Mouse (Mus musculus) lung, postnatal 4 days (tissue): Measurements from ENCODE around the gene Matn1.
A peak's percentile ranks its signal among the peaks of the same experiment; 100 is the strongest.

ENCODE experiments used
- DNase-seq, 2 experiments: peaks; one replicate each; pipeline ENCODE4 v3.0.0; 2021

The Matn1 gene

DNA sequence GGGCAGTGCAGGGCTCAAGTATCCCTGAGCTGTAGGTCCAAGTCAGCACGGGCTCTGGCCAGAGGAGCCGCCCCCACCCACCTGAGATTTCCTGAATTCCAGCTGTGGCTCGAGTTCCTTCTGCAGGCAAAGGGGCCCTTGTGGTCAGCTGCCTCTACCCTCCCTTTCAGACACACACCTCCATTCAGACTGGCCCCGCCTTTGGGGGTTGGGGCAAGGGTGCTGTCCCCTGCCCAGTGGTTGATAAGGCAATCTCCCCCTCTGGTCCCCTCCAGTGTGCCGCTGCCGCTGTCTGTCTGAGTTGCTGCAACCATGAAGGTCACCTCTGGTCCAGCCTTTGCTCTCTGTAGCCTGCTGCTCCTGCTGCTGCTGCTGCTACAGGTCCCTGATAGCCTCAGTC is at the start of gene Matn1:
Gene Matn1, plus strand, starts transcription at position 274 of the 400 bp plus-strand sequence.
- no peak for DNase-seq

DNA sequence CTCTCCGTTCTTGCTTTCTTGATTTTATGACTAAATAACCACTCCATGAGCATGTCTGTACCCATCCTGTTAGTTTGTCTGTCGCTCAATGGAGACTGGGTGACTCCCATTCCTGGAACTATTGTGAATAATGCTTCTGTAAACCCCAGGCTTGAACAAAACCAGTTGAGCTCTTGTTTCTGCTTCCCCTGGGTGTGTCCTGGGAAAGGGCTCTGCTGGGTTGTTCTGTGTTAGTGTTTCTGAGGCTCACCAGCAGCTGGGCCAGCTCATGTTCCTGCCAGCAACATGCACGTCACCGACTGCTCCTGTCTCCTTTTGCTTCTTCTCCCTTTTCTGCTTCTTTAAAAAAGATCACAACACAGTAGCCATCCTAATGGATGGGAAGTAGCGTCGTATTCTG is 48.5 kb upstream of the Matn1 start:
- no peak for DNase-seq

DNA sequence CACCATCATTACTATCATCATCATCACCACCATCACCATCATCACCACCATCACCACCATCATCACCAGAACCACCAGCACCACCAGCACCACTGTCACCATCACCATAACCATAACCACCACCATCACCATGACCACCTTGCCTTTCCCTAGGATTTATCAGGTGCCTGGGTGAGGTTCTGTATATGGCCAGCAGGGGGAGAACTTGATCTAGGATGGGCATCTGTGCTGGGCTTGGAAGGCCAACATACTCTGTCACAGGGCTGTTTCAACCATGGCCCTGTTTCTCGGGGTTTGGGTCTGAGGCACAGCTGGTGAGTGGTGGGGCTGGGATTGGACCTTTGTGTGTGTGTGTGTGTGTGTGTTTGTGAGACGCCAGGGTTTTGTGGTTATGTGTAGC is 47.8 kb upstream of the Matn1 start:
- peak in 1 of 2 experiments; percentile 71 for DNase-seq

DNA sequence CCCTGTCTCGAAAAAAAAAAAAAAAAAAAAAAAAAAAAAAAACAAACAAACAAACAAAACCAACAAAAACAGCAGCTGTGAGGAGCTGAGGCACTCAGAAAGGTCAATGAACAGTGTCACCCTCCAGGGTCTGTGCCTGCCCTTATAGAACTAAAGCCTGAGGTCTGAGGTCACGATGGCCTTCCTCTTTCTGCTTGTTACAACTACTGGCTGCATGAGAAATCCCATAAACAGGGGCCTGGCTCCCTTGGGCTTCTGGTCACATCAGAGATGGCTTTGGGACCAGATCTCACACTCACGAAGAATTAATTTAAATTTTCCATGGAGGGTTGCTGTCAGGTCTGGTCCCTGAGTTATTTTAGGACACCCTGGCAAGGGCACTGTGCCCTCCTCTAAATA is 44.8 kb upstream of the Matn1 start:
- DNase-seq: no peak

DNA sequence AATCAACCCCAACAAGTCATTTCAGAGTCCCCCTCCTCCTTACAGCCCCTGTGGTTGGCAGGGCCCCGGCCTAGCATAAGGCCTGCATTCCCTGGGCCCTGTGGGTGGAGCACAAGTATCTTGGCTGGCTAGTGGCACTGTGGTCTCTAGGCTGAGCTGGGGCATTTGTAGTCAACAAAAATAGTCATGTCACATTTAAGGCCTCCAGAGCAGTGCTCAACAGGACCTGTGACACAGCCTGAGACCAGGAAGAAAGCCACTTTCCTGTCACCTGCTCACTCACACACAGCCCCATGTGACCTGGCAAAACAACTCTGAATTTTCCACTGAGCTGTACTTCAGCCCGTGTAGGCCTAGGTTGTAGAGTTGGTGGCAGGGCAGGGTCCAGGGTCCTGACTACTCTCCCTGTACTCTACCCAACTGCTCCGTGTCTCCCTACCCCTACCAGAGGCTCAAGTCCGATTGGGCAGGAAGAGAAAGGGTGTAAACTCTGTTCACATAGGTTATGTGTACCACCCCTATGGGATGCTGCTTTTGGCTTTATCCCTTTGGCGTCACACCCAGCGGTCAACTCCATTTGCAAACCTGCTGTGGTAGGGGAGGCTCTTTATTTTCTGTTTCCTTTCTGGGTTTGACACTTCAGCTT is 44.3 kb upstream of the Matn1 start:
- DNase-seq: no peak

DNA sequence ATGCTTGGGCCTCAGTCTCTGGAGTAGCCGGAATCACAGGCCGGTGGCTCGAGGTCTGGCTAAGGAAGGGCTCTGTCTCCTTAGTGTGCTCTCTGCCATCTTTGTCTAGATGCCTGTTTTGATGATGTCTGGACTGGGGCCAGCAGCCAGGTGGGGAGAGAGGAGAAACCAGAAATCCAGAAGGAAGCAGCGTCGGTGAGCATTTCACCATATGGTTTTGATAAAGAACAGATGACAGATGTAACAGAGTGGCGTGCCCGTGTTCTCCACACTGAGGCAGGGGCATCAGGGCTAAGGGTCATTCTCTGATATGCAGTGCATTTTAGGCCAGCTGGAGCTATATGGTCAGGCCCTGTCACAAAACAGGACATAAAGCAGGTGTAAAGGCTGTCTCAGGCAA is 43.4 kb upstream of the Matn1 start:
- DNase-seq: no peak

DNA sequence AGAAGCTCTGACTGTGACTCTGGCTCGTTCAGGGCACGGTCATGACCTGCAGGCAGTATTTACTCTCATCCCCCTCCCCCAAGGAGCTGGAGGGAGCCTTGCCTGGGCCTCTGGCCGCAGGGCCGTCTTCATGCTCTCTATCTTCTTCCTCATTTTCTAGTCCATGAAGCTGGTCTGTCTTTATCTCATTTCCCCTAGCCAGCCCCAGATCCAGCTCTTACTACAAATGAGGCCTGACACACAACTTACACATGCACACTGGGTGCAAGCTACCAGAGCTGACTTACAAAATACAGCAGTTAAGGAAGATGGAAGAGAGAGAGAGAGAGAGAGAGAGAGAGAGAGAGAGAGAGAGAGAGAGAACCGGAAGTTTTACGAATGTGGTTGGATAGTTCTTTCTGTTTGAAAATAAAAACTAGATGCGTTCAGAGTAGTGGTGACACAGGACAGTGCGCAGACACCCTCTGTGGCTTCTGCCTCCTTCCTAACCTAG is 41.9 kb upstream of the Matn1 start:
- no peak for DNase-seq

DNA sequence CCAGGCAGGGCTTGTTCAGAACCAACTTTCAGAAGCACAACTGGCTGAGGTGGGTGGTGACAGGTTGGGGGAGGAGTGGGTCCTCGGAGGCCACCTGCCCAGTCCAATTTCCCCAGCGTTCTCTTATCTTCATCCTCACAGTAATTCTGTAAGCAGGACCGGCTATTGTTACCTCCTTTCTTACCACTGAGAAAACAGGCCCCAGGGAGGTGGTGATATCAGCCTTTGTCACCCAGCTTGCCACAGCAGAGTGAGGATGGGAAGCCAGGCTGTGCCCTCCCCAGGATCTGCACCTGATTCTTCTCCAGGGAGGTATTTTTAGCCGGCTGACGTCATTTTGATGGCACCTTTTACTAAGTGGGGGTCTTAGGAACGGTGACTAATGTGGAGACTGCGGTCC is 39.2 kb upstream of the Matn1 start:
- no peak for DNase-seq

DNA sequence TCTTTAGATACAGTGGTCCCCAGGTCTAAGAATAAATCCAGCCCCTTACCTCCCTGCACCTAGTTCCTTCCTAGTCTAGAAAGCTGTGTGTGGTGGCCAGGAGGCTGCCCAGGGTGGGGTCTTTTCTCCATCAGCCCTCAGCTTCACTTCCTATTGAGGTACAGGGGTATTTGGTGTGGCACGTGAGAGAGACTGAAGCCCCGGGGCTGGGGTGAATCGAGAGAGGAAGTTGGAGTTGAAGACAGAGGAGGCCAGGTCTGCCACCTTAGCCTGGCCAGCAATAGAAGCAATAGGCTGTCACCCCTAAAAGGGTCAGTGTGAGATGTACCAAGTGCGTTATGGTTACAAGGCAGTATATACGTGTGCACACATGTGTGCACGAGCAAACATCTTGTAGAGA is 38.3 kb upstream of the Matn1 start:
- DNase-seq: no peak

DNA sequence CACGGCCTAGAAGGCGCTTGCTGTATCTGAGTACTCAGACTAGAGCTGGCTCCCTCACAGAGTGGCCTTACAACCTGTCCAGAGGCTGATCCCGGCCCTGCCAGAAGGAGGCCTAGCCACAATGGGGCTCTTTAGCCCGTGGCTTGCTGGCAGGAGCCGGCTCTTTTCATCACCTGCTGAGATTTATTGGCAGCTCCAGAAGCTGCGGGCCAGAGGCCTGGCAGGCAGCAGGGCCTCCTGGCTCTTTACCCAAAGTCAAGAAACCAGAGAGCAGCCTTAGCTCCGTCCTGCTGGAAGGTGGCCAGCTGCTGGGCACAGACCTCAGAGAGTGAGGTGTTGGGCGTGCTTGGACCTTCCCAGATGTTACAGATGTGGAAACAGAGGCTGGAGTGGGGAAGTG is 37.9 kb upstream of the Matn1 start:
- no peak for DNase-seq

DNA sequence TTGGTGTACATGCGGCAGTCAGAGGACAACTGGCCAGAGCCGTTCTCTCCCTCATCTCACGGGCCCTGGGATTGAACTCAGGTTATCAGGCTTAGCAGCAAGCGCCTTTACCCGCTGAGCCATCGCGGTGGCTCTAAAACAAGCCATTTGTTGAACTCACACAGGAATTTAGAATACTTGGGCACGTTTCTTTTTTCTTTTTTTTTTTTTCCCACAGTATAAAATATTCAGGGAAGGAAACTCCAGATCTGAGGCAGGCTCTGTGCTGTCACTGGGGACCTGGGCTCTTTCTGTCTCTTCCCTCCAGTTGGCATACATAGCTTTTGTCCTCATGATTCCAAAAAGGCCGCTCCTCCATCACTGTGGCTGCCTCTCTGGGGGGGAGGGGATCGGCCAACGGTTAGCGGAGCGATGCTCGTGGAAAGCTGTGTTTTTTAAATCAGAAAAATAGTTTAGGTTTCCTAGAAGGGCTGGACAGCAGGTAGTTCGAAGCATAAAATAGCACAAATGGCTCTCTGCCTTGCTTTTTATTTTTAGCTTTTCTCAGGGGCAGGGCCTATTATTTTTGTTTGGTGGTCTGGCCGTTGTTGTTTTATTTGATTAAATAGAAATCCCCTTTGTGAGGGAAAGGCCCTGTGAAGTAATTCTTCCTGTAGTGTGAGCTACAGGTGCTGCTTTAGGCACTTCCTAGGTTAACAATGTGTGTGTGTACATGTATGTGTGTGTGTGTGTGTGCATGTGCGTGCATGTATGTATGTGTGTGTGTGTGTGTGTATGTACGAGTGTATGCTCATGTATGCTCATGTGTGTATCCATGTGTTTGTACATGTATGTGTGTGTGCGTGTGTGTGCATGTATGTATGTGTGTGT is 36.8 kb upstream of the Matn1 start:
- no peak for DNase-seq

DNA sequence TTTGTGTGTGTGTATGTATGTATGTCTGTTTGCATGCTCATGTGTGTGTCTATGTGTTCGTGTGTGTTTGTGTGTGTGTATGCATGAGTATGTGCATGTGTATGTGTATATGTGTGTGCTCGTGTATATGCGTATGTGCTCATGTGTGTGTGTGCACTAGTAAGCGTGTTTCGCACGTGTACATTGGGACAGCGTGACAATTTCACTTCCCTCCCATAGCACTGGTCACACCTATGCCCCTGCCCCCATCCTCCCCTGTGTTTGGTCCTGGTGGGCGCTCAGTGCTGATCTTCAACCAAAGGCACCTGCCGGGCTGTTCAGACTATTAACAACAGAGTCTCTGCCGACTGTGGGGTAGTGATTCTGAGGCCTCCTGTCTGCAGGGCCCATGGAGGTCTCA is 36.1 kb upstream of the Matn1 start:
- DNase-seq: no peak

DNA sequence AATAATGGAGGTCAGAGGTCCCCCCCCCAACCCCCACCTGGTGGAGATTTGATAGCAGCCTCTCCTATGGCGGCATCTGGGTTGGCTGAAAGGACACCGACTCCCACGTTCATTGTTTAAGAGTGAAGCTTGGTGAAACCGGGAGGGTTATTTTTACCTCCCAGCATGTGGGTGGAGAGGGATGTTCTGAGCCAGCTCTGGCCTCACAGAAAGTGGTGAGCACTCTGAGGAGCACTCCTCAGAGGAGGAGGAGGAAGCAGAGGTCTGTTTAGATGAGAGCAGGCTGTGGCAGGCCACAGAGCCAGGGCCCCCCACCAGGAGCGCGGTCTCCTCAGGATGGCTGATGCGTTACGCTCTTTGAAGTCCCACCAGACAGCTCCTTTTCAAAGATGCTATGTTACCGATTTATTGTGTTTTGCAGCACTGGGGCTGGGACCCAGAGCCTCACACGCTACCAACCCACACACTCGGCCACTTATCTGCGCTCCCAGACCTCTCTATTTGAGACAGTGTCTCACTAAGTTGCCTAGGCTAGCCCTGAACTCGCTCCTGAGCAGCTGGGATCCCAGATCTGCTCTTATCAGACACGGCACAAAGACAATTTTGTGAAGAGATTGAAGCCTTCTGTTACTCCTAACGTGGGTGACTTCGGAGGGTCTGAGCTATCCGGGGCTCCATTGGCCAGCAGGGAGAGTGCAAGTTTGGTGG is 34.9 kb upstream of the Matn1 start:
- DNase-seq: no peak

DNA sequence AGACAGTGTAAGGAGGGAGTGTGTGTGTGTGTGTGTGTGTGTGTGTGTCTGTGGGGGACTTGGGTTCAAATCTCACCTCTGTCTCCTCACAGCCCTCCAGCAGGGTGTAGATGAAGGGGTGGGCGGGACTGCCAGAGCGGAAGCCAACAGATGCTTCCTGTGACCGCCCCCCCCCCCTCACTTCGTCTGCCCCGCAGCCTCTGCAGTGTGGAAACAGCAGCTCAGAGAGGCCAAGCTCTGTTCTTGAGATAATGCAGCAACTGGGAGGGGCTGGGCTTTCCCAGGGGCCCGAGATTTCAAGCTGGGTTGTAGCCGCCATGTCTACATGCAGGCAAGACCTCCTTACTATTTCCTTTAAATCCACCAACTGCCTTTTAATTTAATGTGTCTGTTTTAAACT is 33.5 kb upstream of the Matn1 start:
- DNase-seq: no peak

DNA sequence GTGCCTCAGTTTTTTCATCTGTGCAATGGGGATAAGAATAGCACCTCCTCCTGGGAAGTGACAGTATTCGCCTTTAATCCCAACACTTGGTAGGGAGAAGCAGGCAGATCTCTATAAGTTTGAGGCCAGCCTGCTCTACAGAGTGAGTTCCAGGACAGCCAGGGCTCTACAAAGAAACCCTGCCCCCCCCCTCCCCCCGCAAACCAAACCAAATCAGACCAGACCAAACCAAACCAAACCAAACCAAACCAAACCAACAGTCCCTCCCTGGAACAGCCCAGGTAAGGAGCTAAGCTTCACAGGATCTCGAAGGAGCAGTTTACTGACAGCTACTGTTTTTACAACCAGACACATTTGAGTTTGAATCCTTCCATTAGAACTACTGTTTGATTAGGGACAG is 31.6 kb upstream of the Matn1 start:
- DNase-seq: no peak

DNA sequence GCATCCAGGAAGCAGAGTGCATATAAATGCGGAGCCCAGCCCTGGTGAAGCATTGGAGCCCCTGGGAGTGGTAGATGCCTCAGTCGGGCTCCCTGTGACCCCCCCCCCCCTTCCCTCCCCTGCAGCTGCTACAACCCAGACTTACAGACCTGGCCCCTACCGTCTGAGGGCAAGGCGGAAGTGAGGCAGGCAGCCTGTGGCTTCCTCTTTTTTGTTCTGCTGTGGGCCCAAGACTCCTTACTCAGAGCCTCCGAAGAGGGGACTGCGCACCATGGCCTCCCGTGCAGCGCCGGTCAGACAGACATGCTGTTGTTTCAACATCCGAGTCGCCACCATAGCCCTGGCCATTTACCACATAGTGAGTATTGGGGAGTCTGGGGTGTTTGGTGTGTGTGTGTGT is 31.1 kb upstream of the Matn1 start, which contains the start of gene Laptm5:
Gene Laptm5, plus strand, starts transcription at position 49 of the 400 bp plus-strand sequence.
- DNase-seq: peak; percentile 69 to 73

DNA sequence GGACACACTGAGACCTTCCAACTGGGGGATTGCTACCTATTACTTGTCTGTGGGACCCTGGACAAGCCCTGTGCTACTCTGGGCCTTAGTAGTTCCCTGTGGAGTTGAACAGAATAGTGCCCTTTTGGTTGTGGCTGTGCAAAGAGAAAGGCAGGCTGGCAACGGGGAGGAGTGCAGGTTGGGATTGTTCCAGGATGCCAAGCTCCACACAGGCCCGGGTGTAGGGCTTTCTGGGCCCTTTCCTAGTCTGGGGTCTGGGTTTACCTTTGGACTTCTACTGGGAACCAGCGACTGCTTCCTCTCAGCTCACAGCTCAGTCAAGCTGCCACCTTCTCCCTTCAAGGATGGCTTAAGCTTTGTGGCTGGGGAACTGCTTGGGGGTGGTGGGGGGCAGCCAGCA is 30.7 kb upstream of the Matn1 start:
- no peak for DNase-seq

DNA sequence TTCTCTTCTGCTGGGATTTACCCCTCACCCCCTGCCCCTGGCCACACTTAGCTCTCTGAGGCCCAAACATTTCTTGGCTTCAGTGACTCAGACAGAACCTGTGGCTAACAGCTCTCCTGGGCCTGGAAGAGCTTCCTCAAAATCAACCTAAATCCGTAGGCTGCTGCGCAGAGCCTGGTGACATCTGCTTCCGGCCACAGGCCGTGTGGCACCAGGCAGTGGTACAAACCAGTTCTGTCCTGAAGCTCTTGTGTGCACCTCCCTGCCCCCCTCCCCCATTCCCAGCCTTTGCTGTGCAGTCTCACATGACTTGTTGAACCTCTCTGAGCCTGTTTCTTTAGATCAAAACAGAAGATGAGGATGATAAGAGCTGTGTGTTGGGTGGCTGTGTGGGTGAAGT is 30.2 kb upstream of the Matn1 start:
- peak; percentile 59 to 72 for DNase-seq

DNA sequence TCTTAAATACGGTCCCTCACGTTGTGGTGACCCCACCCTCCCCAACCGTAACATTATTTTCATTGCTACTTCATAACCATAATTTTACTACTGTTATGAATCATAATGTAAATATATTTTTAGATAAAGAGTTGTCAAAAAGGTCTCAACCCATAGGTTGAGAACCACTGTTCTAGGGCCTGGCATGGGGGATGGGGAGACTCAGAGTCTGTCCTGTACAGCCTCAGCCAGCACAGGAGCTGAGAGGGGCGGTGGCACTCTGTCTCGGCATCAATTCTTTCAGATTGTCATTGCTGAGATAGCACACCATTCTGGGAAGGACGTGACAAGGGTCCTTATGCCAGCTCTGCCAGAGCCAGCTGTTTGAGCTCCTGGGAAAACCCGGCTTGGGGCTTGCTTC is 29.7 kb upstream of the Matn1 start:
- no peak for DNase-seq

DNA sequence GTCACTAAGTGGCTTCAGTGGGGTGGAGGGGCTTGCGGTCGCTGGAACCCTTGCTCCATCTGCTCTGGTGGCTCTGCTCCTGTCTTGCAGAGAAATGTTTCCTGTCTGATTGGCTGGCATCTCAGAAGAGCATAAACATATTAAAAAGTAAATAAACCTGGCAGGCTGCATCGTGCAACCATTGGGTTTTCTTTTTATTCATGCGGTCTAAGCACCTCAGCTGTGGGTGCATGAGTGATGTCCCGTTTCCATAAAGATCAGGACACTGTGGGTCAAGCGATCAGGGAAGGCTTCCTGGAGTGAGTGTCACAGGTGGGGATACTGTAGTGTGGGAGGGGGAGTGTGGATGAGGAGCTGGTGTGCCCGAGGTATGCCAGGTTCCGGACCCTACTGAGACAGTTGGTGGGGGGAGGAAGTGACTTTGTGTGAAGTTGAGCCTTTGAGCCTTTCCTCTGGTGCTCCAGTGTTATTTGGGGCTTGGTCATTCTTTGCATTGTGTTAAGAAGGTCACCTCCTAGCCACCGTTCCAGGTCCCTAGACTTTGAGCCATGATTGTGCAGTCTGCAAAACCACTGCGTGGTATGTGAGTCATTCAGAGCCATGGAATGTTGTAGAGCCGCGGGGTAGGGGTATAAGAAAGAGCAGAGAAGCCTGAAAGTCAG is 29.0 kb upstream of the Matn1 start:
- DNase-seq: no peak

DNA sequence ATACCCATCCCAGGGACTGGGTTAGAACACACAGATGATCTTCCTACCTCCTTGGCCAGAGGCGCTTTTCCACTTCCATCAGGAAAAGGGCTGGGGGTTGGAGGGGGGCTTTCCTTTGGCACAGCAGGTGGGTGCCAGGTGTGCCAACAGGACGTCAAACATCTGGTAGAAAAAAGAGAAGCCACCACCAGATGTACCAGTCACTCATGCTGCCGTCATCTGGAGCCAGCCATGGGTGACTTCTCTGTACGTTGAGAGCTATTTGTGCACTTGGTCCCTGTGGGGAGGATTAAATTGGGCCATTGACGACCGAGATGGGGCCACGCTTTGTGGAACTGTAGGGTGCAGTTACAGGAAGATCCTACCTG is 28.5 kb upstream of the Matn1 start:
- DNase-seq: no peak

DNA sequence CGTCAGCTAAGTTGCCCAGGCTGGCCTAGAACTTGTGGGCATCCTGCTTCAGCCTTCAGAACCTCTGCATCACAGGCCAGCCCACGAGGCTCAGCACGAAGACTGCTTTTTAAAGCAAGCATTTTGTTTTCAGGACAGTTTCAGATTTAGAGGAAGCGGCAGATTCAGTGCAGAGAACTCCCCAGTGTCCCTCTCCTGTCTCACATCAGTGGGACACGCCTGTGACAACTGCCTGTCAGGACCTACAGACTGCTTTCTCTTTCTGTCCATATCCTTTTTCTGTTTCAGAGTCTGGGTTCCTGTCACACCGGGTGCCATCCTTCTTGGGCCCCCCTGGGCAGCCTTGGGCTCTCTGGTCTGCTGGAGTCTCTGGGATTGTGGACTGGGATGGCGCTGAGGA is 27.5 kb upstream of the Matn1 start:
- no peak for DNase-seq

DNA sequence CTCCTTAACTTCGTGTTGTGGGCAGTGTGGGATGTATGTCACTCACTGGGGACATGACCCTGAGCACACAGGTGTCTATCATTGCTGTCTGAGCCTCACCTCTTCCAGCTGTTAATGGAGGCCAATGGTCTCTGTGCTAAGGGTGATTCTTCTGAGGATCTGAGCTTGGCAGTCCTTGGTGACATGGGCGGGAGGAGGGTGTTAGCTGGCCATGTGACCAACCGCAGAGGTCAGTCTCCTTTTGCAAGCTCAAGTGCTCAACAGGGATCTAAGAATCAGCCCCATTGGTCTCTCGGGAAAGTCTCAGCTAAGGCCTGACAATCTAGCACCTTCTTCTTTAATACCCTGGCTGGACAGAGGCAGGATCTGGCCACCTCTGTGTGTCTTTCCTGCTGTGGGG is 26.6 kb upstream of the Matn1 start:
- peak in 1 of 2 experiments; percentile 33 for DNase-seq
